Mouse (Mus musculus) inflammation-experienced regulatory T-cells (primary cell): ENCODE data around the gene Gm12394. TPM values are rescaled to one million over a fixed set of nuclear protein-coding genes. Genes with fewer than 3 reads are reported as not detected.

Experiments used
- polyA plus RNA-seq, 2 experiments: library from polyadenylated mRNA; unstranded; fragments of 100-300 nt; shearing (Covaris generic); gene quantifications; one replicate each; pipeline ENCODE4 v1.2.1; 2017

The Gm12394 gene
- polyA plus RNA-seq, result under 1 TPM in 1 of 2 experiments, not detected in 1; 0.10 TPM

DNA sequence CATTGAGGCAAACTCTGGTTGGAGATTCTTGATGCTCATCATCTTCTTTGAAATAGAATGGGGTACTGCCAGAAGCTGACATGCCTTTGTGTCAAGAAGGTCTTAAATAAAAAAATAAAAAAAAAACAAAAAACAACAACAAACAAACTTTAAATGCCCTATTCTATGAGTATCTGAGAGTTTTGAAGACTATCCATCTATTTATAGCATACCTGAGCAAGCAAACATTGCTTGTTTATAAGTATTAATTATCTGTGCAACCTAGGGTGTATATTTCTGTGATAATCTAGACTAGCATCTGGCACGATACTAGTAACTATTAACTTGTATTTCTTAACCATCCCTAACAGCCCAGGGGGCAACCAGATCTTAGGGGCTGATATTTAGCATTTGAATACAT is at the start of gene Gm12394:
TSS of gene Gm12394 (minus strand) at position 101 of the 400 bp plus-strand sequence.

DNA sequence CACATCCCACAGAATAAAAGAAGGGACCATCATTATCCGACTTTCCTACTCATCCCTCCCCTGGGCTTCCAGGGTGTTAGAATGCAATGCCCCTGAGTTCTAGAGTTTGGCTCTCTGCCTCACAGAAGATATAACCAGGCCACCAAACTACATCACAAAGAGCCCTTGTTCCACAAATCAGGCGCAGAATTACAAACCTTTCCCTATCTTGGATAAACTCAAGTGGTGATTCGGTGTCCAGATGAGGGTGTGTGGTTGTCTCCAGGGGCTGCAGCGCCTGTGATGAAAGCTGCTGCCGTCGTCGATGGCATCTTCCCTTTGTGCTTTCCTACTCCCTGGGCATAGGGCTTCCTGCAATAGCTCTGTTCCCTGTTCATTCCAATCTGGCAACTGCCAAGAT is 17.6 kb upstream of the Gm12394 start, which contains the start of gene Fam205c:
TSS of gene Fam205c (minus strand) at position 101 of the 400 bp plus-strand sequence.

DNA sequence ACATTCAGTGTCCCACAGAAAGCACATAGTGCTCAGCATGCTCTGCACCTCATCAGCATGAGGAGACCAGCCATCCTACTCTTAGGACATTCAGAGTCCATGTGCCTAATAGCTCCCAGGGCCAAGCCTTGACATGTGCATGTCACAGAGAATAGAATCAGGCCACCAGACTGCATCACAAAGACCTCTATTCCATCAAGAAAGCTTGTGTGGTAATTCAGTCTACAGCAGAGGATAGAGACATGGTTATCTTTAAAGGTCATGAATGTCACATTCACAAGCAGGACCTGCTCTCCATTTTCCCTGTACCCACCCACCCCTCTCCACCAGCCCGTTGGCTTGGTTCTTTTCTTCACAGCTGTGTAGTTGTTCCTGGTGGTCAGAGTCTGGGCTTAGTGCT is 2.8 kb downstream of the Gm12394 start, which contains the start of gene Fam205a1:
TSS of gene Fam205a1 (minus strand) at position 101 of the 400 bp plus-strand sequence.

DNA sequence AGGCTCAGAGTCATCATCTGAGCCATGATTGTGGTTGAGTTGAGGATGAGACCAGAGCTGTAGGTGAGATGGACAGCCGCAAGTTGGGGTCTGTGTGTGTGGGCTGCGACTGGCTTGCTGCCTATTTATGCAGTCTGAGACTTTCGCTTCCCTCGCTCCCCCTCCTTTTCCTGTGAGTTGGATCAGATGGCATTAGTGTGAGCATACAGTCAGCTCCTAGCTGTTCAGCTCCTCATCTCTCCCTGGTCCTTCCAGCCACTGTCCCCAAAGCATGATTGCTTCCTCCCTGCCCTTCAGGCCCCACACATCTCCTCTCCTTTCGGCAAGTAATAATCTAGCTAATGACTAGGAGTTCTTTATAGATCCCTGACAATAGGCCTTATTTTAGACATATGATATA is 82.7 kb downstream of the Gm12394 start, which contains the start of gene Ccl21a:
TSS of gene Ccl21a (minus strand) at position 101 of the 400 bp plus-strand sequence.

DNA sequence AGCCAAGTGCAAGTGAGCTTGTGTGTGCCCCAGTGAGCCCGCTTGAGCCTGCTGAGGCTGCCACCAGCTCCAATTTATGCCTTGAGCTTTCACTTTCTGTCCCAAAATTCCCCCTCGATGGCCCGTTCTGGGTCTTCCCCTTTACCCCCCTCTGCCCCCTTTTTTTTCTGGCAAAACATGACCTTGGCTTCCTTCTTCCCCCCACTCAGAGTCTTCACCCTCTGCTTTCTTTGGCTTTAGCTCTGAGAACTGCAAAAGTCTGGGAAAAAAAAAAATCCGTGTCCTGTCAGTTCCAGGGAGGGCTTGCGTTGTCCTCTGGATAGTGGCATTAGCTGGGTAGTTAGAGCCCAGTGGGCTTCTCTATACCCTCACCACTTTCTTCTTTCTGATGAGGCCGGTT is 100.1 kb downstream of the Gm12394 start, which contains the start of gene Ccl19:
TSS of gene Ccl19 (minus strand) at position 101 of the 400 bp plus-strand sequence.

DNA sequence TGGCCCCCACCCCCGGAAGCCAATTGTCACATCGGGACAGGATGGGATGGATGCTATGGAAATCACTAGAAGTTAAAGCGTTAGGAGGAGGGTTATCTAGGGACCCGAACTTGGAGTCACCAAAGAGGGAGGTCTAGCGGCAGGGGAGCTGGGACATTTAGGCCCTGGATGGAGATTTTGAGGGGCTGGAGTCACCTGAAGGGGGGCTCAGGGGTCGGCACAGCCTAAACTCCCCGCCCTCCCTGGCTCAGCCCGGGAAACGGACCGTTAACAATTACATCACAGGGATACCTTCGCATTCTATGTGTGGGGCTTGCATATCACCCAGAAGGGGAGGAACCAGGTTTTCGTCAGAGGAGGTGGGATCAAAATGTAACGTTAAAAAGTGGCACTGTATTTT is 121.3 kb downstream of the Gm12394 start, which contains the start of gene 4930578G10Rik:
TSS of gene 4930578G10Rik (plus strand) at position 301 of the 400 bp plus-strand sequence.

Other genes with a start within 250 kb of the Gm12394 start
- gene Gm10591, start 244.6 kb downstream of the Gm12394 start, polyA plus RNA-seq, result not detected
- gene Gm2564, start 227.1 kb downstream of the Gm12394 start, polyA plus RNA-seq, result under 1 TPM in 1 of 2 experiments, not detected in 1; 0.95 TPM
- not detected for gene Ccl27b, start 201.5 kb downstream of the Gm12394 start, polyA plus RNA-seq
- gene Il11ra2, start 194.9 kb downstream of the Gm12394 start, polyA plus RNA-seq, result not detected
- gene 4930578G10Rik, start 121.2 kb downstream of the Gm12394 start, polyA plus RNA-seq, result under 1 TPM in 1 of 2 experiments, not detected in 1; 0.54 TPM
- gene Ccl19, start 100.2 kb downstream of the Gm12394 start, polyA plus RNA-seq, result not detected
- gene Ccl21a, start 82.8 kb downstream of the Gm12394 start, polyA plus RNA-seq, result 1 to 10 TPM in 1 of 2 experiments, under 1 TPM in 1; 0.48 to 9.3 TPM
- not detected for gene Fam205a1, start 2.9 kb downstream of the Gm12394 start, polyA plus RNA-seq
- not detected for gene Fam205c, start 17.5 kb upstream of the Gm12394 start, polyA plus RNA-seq
- under 1 TPM; 0.44 to 0.52 TPM for gene Phf24, start 59.9 kb upstream of the Gm12394 start, polyA plus RNA-seq
- gene Dnajb5, start 93.0 kb upstream of the Gm12394 start, polyA plus RNA-seq, result 10 to 100 TPM; 12.5 to 18.8 TPM
- under 1 TPM; 0.25 to 0.54 TPM for gene 1700022I11Rik, start 112.8 kb upstream of the Gm12394 start, polyA plus RNA-seq
- 100 to 1,000 TPM; 305 to 348 TPM for gene Vcp, start 143.7 kb upstream of the Gm12394 start, polyA plus RNA-seq
- 10 to 100 TPM; 18.9 to 21.9 TPM for gene Fancg, start 153.7 kb upstream of the Gm12394 start, polyA plus RNA-seq
- 10 to 100 TPM; 41.6 to 52.5 TPM for gene Pigo, start 169.0 kb upstream of the Gm12394 start, polyA plus RNA-seq
- gene Stoml2, start 174.9 kb upstream of the Gm12394 start, polyA plus RNA-seq, result 100 to 1,000 TPM; 150 to 162 TPM
- 10 to 100 TPM in 1 of 2 experiments, 1 to 10 TPM in 1; 9.0 to 14.9 TPM for gene Fam214b, start 189.4 kb upstream of the Gm12394 start, polyA plus RNA-seq
- gene Unc13b, start 202.2 kb upstream of the Gm12394 start, polyA plus RNA-seq, result 1 to 10 TPM in 1 of 2 experiments, under 1 TPM in 1; 0.63 to 1.5 TPM